Comparison of ENCODE assay signal across 8 mouse cellular contexts in the genomic region with DNA sequence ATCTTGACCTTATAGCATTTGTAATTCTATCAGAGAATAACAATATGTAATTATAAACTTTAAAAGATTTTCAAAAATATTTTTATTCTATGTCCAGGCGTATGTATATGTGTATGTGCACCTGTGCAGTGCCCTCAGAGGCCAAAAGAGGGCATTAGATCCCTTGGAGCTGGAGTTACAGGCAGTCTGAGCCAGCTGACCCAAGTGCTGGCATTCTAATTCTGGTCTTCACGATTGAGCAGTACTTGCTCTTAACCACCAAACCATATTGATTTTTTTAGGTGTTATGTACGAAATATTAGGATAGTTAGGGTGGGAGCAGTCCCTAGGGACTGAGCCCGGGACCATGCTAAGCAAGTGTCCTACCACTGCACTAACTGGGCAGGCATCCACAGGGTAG. TPM values are rescaled to one million over a fixed set of nuclear protein-coding genes. Genes with fewer than 3 reads are reported as not detected.
DNase-seq lines count a peak whose midpoint lies in the region; ATAC-seq and TF ChIP-seq lines count a peak whose summit lies in the region.

No protein-coding gene starts in this region.

- peak; percentile 17; the same call in 1 of the 2 replicates for TF ChIP-seq CTCF in lung, adult 2 months (IDR thresholded peaks at IDR 0.05; ENCODE audit: insufficient read depth, low read length)

- no peaks in the 10 kb centered on the region for H3K4me1 ChIP-seq in lung, adult 2 months (ENCODE audit: control insufficient read depth, insufficient read depth, low read length)
- H3K4me1 ChIP-seq in hindbrain, embryonic 15.5 days (replicated peaks), result peaks cover 13% of the 10 kb centered on the region
- H3K4me1 ChIP-seq in midbrain, embryonic 16.5 days (ENCODE audit: control insufficient read depth, insufficient read depth, low read length), result peaks cover 11% of the 10 kb centered on the region

- no peak for DNase-seq in lung, adult 2 months
- no peak for DNase-seq in lung, postnatal 25 days (ENCODE audit: low spot score)
- peak; percentile 48 for DNase-seq in cerebellum, adult 9-11 months
- DNase-seq in adrenal gland, postnatal 36 days, result no peak
- DNase-seq in right cerebral cortex, postnatal 25 days, result no peak

- peak overlapping the region; percentile 59; the same call in 1 of the 2 replicates for H3K9ac ChIP-seq in hindbrain, embryonic 15.5 days
- no peak overlapping the region; the same call in 1 of the 2 replicates for H3K9ac ChIP-seq in midbrain, embryonic 16.5 days (ENCODE audit: low read depth, low read length)

- H3K27me3 ChIP-seq in hindbrain, embryonic 15.5 days, result no peaks in the 10 kb centered on the region
- no peaks in the 10 kb centered on the region for H3K27me3 ChIP-seq in midbrain, embryonic 16.5 days (ENCODE audit: control insufficient read depth, insufficient read depth, low read depth, low read length)

- ATAC-seq in hindbrain, embryonic 15.5 days (ENCODE audit: low FRiP score, low read depth), result no peak
- ATAC-seq in midbrain, embryonic 16.5 days, result no peak
- ATAC-seq in megakaryocyte-erythroid progenitor cell, adult 5-6 weeks (replicated peaks; ENCODE audit: low FRiP score, low TSS enrichment, poor library complexity, severe bottlenecking), result no peak

- H3K36me3 ChIP-seq in hindbrain, embryonic 15.5 days, result no peaks in the 10 kb centered on the region
- no peaks in the 10 kb centered on the region for H3K36me3 ChIP-seq in midbrain, embryonic 16.5 days (ENCODE audit: control insufficient read depth, insufficient read depth, low read length)

- H3K4me3 ChIP-seq in lung, adult 2 months (replicated peaks; ENCODE audit: extremely low read depth, low read depth, low read length), result no peak overlapping the region
- H3K4me3 ChIP-seq in hindbrain, embryonic 15.5 days, result peak overlapping the region; percentile 56
- H3K4me3 ChIP-seq in midbrain, embryonic 16.5 days (ENCODE audit: low read depth, low read length), result peak overlapping the region; percentile 69

- H3K9me3 ChIP-seq in hindbrain, embryonic 15.5 days, result no peaks in the 10 kb centered on the region
- no peaks in the 10 kb centered on the region for H3K9me3 ChIP-seq in midbrain, embryonic 16.5 days (replicated peaks; ENCODE audit: control insufficient read depth, low read length, poor library complexity, severe bottlenecking)

- WGBS in lung, adult 2 months, result 75% methylated on average over 4 of the region's 4 CpGs
- WGBS in hindbrain, embryonic 15.5 days, result 79% methylated on average over 4 of the region's 4 CpGs
- 77% methylated on average over 4 of the region's 4 CpGs for WGBS in midbrain, embryonic 16.5 days

- H3K27ac ChIP-seq in hindbrain, embryonic 15.5 days (replicated peaks), result peak overlapping the region; percentile 93
- H3K27ac ChIP-seq in midbrain, embryonic 16.5 days (ENCODE audit: low read length), result peak overlapping the region; percentile 96

- peak overlapping the region; percentile 67 for H3K4me2 ChIP-seq in hindbrain, embryonic 15.5 days
- peak overlapping the region; percentile 64 for H3K4me2 ChIP-seq in midbrain, embryonic 16.5 days (ENCODE audit: low read length)

- TF ChIP-seq POLR2A in lung, adult 2 months (IDR thresholded peaks at IDR 0.05; ENCODE audit: borderline replicate concordance, extremely low read depth, low read depth, low read length), result no peak

RNA-seq across cellular contexts. Expression of gene Sgf29, which starts 0.6 kb away (rescaled TPM):
- polyA plus RNA-seq in lung, adult 2 months (2012; rRNA removed), result 36.4 and 43.4 TPM in 2 replicates
- 58.7 and 61.0 TPM in 2 replicates for polyA plus RNA-seq in hindbrain, embryonic 15.5 days (2015; fragmentation: Nextera tagmentation; extraction: Ambion mirVana)
- polyA plus RNA-seq in midbrain, embryonic 16.5 days (2015; fragmentation: Nextera tagmentation; extraction: Ambion mirVana), result 50.1 and 56.9 TPM in 2 replicates
- 100 and 125 TPM in 2 replicates for total RNA-seq in megakaryocyte-erythroid progenitor cell, adult 5-6 weeks (2014; fragmentation: Nextera tagmentation)
- total RNA-seq in megakaryocyte-erythroid progenitor cell, adult 5-6 weeks (2017), result 37.4 and 51.0 TPM in 2 replicates
- total RNA-seq in adrenal gland, postnatal 36 days (2021), result 10 to 100 TPM; 39.0 to 41.7 TPM

RNA-seq across cellular contexts. Expression of gene Nupr1, which starts 17.8 kb away (rescaled TPM):
- polyA plus RNA-seq in lung, adult 2 months (2012; rRNA removed), result 48.1 and 102 TPM in 2 replicates
- 11.7 and 14.9 TPM in 2 replicates for polyA plus RNA-seq in hindbrain, embryonic 15.5 days (2015; fragmentation: Nextera tagmentation; extraction: Ambion mirVana)
- polyA plus RNA-seq in midbrain, embryonic 16.5 days (2015; fragmentation: Nextera tagmentation; extraction: Ambion mirVana), result 6.1 and 9.5 TPM in 2 replicates
- total RNA-seq in megakaryocyte-erythroid progenitor cell, adult 5-6 weeks (2014; fragmentation: Nextera tagmentation), result 6.3 TPM in 1 of 2 replicates, not detected in the other
- 2.7 and 9.9 TPM in 2 replicates for total RNA-seq in megakaryocyte-erythroid progenitor cell, adult 5-6 weeks (2017)
- total RNA-seq in adrenal gland, postnatal 36 days (2021), result 10 to 100 TPM; 20.8 to 27.0 TPM

RNA-seq across cellular contexts. Expression of gene Sult1a1, which starts 27.7 kb away (rescaled TPM):
- 55.6 and 69.2 TPM in 2 replicates for polyA plus RNA-seq in lung, adult 2 months (2012; rRNA removed)
- polyA plus RNA-seq in hindbrain, embryonic 15.5 days (2015; fragmentation: Nextera tagmentation; extraction: Ambion mirVana), result 7.3 and 10.5 TPM in 2 replicates
- polyA plus RNA-seq in midbrain, embryonic 16.5 days (2015; fragmentation: Nextera tagmentation; extraction: Ambion mirVana), result 7.6 and 8.5 TPM in 2 replicates
- not detected in 2 replicates for total RNA-seq in megakaryocyte-erythroid progenitor cell, adult 5-6 weeks (2014; fragmentation: Nextera tagmentation)
- not detected in 2 replicates for total RNA-seq in megakaryocyte-erythroid progenitor cell, adult 5-6 weeks (2017)
- 10 to 100 TPM; 34.1 to 52.7 TPM for total RNA-seq in adrenal gland, postnatal 36 days (2021)

RNA-seq across cellular contexts. Expression of gene Bola2, which starts 46.7 kb away (rescaled TPM):
- polyA plus RNA-seq in lung, adult 2 months (2012; rRNA removed), result 38.2 and 39.6 TPM in 2 replicates
- 139 and 143 TPM in 2 replicates for polyA plus RNA-seq in hindbrain, embryonic 15.5 days (2015; fragmentation: Nextera tagmentation; extraction: Ambion mirVana)
- polyA plus RNA-seq in midbrain, embryonic 16.5 days (2015; fragmentation: Nextera tagmentation; extraction: Ambion mirVana), result 113 and 120 TPM in 2 replicates
- 212 and 218 TPM in 2 replicates for total RNA-seq in megakaryocyte-erythroid progenitor cell, adult 5-6 weeks (2014; fragmentation: Nextera tagmentation)
- total RNA-seq in megakaryocyte-erythroid progenitor cell, adult 5-6 weeks (2017), result 107 and 179 TPM in 2 replicates
- 10 to 100 TPM; 94.8 to 98.1 TPM for total RNA-seq in adrenal gland, postnatal 36 days (2021)

RNA-seq across cellular contexts. Expression of gene Slx1b, which starts 47.1 kb away (rescaled TPM):
- polyA plus RNA-seq in lung, adult 2 months (2012; rRNA removed), result 23.4 and 27.7 TPM in 2 replicates
- 16.2 and 16.7 TPM in 2 replicates for polyA plus RNA-seq in hindbrain, embryonic 15.5 days (2015; fragmentation: Nextera tagmentation; extraction: Ambion mirVana)
- 16.8 and 17.3 TPM in 2 replicates for polyA plus RNA-seq in midbrain, embryonic 16.5 days (2015; fragmentation: Nextera tagmentation; extraction: Ambion mirVana)
- total RNA-seq in megakaryocyte-erythroid progenitor cell, adult 5-6 weeks (2014; fragmentation: Nextera tagmentation), result 3.7 and 9.3 TPM in 2 replicates
- total RNA-seq in megakaryocyte-erythroid progenitor cell, adult 5-6 weeks (2017), result 2.9 and 3.0 TPM in 2 replicates
- total RNA-seq in adrenal gland, postnatal 36 days (2021), result 10 to 100 TPM in 1 of 2 experiments, 1 to 10 TPM in 1; 8.7 to 14.8 TPM
